Comparison of ENCODE assay signal across 8 mouse cellular contexts in the genomic region with DNA sequence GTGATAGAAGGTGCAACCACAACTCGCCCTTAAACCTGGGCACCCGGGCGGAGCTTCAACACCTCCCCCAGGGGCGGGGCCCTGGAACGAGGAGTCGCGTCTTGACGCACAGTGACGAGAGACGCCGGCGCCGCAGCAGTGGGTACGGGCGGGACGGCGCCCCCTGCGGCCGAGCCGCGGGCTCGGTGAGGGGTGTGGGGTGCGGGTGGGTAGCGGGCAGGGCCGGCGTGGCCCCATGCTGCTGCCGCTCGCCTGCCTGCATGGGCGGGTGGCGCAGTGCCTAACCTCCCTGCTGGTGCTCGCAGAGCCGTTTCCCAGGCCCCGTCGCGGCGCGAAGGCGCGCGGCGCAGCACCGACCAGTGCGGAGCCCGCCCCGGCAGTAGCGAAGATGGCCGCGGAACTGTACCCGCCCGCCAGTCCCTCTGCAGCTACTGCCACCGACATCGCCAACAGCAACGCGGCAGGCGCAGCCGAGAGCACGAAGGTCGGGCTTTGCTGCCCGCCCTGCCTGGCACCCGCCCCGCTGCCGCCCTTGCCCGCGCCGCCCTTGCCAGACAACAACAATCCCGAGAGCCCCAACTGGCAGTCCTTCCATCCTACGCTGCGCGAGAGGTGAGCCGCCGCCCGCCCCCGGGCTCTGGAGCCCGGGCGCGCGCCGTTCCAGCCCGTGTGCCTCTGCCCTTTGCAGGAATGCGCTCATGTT. TPM values are rescaled to one million over a fixed set of nuclear protein-coding genes. Genes with fewer than 3 reads are reported as not detected.
DNase-seq lines count a peak whose midpoint lies in the region; ATAC-seq lines count a peak whose summit lies in the region.

A gene (plus strand): TSS at position 112 of the 703 bp plus-strand sequence.

- H3K9ac ChIP-seq in intestine, embryonic 14.5 days (ENCODE audit: low read length), result peak within 1 kb of the TSS; percentile 57

- H3K27ac ChIP-seq in intestine, embryonic 14.5 days (ENCODE audit: low read depth), result peak within 1 kb of the TSS; percentile 60; the same call in 1 of the 2 replicates

- H3K27me3 ChIP-seq in intestine, embryonic 14.5 days (replicated peaks; ENCODE audit: control insufficient read depth, insufficient read depth, low read length), result no peaks in the 10 kb centered on the region

- under 1% methylated on average over 72 of the region's 80 CpGs for WGBS in intestine, embryonic 14.5 days

- H3K36me3 ChIP-seq in intestine, embryonic 14.5 days (ENCODE audit: control insufficient read depth, insufficient read depth, low read length), result peaks cover 69% of the 10 kb centered on the region

- intact Hi-C loops in gastrocnemius, postnatal 36 days (cut with DNase I), result no loop called here
- intact Hi-C loops in left cerebral cortex, postnatal 25 days (cut with DNase I), result no loop called here

- peak within 1 kb of the TSS; percentile 67 for H3K4me2 ChIP-seq in intestine, embryonic 14.5 days (ENCODE audit: low read length)

- peaks cover 5% of the 10 kb centered on the region for H3K4me1 ChIP-seq in intestine, embryonic 14.5 days (replicated peaks; ENCODE audit: control insufficient read depth, insufficient read depth, low read length)

- H3K9me3 ChIP-seq in intestine, embryonic 14.5 days (ENCODE audit: control insufficient read depth, low read length), result no peaks in the 10 kb centered on the region

- peak; percentile 95 for DNase-seq in adrenal gland, postnatal 10 days
- DNase-seq in embryo, embryonic 9.5 days (ENCODE audit: extremely low spot score), result peak; percentile 87
- DNase-seq in gastrocnemius, postnatal 36 days, result peak; percentile 78 to 79
- DNase-seq in intestine, embryonic 14.5 days (ENCODE audit: low spot score), result peak; percentile 90
- DNase-seq in left cerebral cortex, postnatal 25 days (ENCODE audit: low spot score in 2 of 2), result peak; percentile 91 to 94
- peak; percentile 87 for DNase-seq in mesoderm, embryonic 11.5 days (ENCODE audit: low read depth, low spot score)
- peak; percentile 87 to 89 for DNase-seq in right cerebral cortex, postnatal 36 days (ENCODE audit: low spot score in 2 of 2)
- DNase-seq in urinary bladder, postnatal 4 days (ENCODE audit: low spot score in 2 of 2), result peak; percentile 82 to 86

- peak within 1 kb of the TSS; percentile 47 for H3K4me3 ChIP-seq in intestine, embryonic 14.5 days (ENCODE audit: low read depth, low read length)

- peak; percentile 96 for ATAC-seq in intestine, embryonic 14.5 days (replicated peaks; ENCODE audit: low FRiP score, low TSS enrichment, low read depth)

RNA-seq across cellular contexts. Expression of the gene that starts here (rescaled TPM):
- 10 to 100 TPM; 16.9 to 28.1 TPM for total RNA-seq in adrenal gland, postnatal 10 days (2021)
- total RNA-seq in gastrocnemius, postnatal 36 days (2021), result 10 to 100 TPM; 12.7 to 13.5 TPM
- 21.7 and 23.2 TPM in 2 replicates for polyA plus RNA-seq in intestine, embryonic 14.5 days (2014; fragmentation: Nextera tagmentation; extraction: Ambion mirVana)
- total RNA-seq in left cerebral cortex, postnatal 25 days (2021), result 10 to 100 TPM; 55.9 to 60.9 TPM

Comparison
In these comparisons a context has a peak if more than half of its experiments do, and no peak if none do; other contexts are left out.
1. Peak in every context shown above with its lines: DNase-seq, ATAC-seq, H3K4me3 ChIP-seq and H3K27ac ChIP-seq.